Mouse (Mus musculus): ENCODE results near the gene Litaf. TPM values are rescaled to one million over a fixed set of nuclear protein-coding genes. Genes with fewer than 3 reads are reported as not detected.

Gene Litaf
- polyA plus RNA-seq, 1 experiment from 2014 or later: 63.6 TPM

DNA sequence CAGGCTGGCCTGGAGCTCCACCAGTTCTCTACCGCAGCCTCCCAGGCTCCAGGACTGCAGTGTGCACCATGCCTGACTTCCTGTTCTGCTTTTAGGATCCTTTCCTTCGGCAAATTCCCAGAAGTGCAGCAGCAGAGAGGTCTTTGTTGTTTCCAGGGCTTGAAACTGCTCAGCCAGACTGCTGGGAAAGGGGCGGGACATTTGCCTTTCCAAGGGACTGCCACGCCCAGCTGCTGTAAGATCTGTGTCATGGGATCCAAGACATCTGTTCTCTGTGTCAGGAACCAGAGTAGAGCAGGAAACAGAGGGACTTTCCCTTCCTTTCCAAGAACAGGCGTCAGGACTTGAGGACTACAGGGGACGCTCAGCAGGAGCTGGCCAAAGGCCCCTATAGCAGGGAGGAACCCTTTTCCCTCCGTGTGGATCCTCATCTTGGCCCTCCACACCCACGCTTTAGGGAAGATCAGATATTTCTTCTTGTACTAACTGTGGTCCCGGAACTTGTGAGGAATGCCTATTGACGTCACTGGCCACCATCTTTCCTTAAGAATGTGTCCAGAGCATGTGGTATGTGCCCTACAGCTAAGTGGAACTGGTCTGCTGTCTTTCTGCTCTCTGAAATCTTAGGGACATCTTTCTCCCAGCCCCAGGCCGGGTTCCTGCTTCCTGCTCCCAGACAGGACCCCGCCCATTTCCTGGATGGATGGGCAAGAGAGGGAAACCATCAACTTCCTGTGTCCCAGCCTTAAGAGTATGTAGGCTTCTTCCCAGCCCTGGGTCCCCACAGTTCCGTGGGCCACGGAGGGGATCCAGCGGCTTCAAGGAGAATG lies 57.6 kb downstream of the Litaf start:
- no peak overlapping the region for H3K4me3 ChIP-seq
- H3K4me2 ChIP-seq: peak overlapping the region; percentile 43
- no peaks in the 10 kb centered on the region for H3K27me3 ChIP-seq (replicated peaks)
- H3K4me1 ChIP-seq (replicated peaks): peaks cover 54% of the 10 kb centered on the region
- H3K36me3 ChIP-seq: no peaks in the 10 kb centered on the region
- peak overlapping the region; percentile 95 for H3K27ac ChIP-seq (ENCODE audit: poor library complexity, severe bottlenecking)
- 23% methylated on average over 15 of the region's 15 CpGs for WGBS
- H3K9ac ChIP-seq: peak overlapping the region; percentile 41; the same call in 1 of the 2 replicates
- peaks cover 5% of the 10 kb centered on the region; the same call in 1 of the 2 replicates for H3K9me3 ChIP-seq (replicated peaks)
- ATAC-seq (ENCODE audit: insufficient number of reproducible peaks, low FRiP score): peak; percentile 88

DNA sequence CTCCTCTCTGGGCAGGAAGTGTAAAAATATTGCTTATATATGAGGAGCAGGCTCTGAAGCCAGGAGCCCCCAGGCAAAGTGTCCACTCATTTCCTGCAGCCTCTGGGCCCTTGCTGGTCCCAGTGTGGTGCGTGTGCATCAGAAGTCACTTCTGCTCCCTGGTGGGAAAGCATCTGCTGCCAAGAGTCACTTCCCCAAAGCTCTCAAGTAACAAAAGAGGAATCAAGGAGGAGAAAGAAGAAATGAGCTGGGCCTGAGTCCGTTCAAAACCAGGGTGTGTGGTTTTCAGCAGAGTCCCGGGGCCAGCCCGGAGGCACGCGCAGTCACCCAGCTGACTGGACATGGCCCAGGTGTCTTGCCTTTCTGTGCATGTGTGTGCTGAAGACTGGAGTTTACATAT lies 59.9 kb downstream of the Litaf start:
- ATAC-seq (ENCODE audit: insufficient number of reproducible peaks, low FRiP score): no peak
- 73% methylated on average over 6 of the region's 6 CpGs for WGBS
- Histone ChIP-seq H3K9ac (no peak overlapping the region), H3K27me3 (replicated peaks) (no peaks in the 10 kb centered on the region), H3K4me2 (no peak overlapping the region), H3K4me1 (replicated peaks) (peaks cover 39% of the 10 kb centered on the region), H3K4me3 (no peak overlapping the region), H3K9me3 (replicated peaks) (peaks cover 5% of the 10 kb centered on the region; the same call in 1 of the 2 replicates), H3K27ac (ENCODE audit: poor library complexity, severe bottlenecking) (peak overlapping the region; percentile 45; the same call in 1 of the 2 replicates), H3K36me3 (no peaks in the 10 kb centered on the region)

DNA sequence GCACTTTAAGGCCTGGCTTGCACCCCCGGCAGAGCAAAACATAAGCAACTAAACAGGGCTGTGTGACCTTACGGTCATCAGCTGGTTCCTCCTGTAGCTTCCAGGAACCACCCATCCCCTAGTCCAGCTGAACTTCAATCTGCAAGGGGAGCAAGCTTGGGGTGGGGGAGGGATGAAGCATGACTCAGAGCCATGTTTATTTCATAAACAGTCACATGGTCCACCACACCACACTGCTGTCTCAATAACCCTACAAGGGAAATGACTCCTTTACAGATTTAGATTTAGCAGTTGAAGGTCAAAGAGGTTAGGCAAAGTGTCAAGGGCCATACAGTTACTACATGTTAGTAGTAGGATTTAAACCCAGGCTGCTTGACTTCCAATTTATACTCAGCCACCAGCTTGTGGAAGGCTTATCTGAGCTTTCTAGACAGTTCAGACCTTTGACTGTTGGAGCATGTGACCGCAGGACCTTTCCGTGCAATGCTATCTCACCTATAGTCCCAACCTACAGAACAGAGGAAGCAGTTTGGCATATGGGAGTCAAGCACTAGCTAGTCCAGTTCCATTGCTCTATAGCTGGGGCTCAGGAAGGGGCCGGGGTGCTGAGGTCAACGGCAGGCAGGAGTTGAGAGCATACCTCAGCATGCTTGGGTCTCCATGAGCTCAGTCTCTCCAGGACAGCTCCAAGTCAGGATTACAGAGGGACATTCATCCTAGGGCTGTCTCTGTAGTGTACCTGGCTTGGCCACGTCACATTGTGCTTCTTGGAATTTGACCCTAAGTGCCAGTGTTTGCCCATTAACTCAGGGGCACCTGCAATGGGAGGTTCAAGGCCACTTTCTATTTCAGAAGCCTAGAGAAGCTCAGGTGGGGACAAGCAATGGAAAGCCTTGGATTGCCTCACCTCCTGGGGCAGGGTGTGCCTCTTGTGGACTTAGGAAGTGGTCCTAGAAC lies 64.0 kb downstream of the Litaf start:
- ATAC-seq (ENCODE audit: insufficient number of reproducible peaks, low FRiP score): no peak

DNA sequence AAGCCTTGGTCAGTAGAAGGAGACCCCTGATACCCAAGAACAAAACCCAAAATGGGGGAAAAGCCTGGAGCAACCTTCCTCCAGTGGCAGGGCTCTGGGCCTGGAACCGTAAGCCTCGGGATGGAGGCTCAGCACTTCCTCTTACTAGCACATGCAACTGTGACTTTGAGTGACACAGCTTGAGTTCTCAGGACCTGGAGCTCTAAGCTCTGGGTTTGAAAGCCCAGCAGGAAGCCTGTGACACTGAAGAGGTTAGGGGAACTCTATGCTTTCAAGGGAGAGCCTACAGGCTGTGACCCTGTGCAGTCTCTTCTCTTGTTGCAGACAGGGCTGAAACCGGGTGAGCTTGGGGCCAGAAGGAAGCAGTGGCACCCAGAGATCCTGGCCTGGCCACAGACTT lies 66.1 kb downstream of the Litaf start:
- Histone ChIP-seq H3K4me3 (no peak overlapping the region), H3K27ac (ENCODE audit: poor library complexity, severe bottlenecking) (no peak overlapping the region), H3K36me3 (no peaks in the 10 kb centered on the region), H3K9me3 (replicated peaks) (peaks cover 8% of the 10 kb centered on the region; the same call in 1 of the 2 replicates), H3K9ac (no peak overlapping the region), H3K4me1 (replicated peaks) (peaks cover 7% of the 10 kb centered on the region; the same call in 1 of the 2 replicates), H3K4me2 (no peak overlapping the region), H3K27me3 (replicated peaks) (no peaks in the 10 kb centered on the region)
- no peak for ATAC-seq (ENCODE audit: insufficient number of reproducible peaks, low FRiP score)
- 44% methylated on average over 3 of the region's 3 CpGs for WGBS

More for the DNA sequence above, 64.0 kb downstream of the Litaf start:
- Histone ChIP-seq H3K36me3 (no peaks in the 10 kb centered on the region), H3K4me2 (no peak overlapping the region), H3K27ac (ENCODE audit: poor library complexity, severe bottlenecking) (no peak overlapping the region), H3K4me1 (replicated peaks) (peaks cover 16% of the 10 kb centered on the region; the same call in 1 of the 2 replicates), H3K27me3 (replicated peaks) (no peaks in the 10 kb centered on the region), H3K4me3 (no peak overlapping the region), H3K9me3 (replicated peaks) (peaks cover 8% of the 10 kb centered on the region; the same call in 1 of the 2 replicates), H3K9ac (no peak overlapping the region)
- 81% methylated on average over 7 of the region's 7 CpGs for WGBS

DNA sequence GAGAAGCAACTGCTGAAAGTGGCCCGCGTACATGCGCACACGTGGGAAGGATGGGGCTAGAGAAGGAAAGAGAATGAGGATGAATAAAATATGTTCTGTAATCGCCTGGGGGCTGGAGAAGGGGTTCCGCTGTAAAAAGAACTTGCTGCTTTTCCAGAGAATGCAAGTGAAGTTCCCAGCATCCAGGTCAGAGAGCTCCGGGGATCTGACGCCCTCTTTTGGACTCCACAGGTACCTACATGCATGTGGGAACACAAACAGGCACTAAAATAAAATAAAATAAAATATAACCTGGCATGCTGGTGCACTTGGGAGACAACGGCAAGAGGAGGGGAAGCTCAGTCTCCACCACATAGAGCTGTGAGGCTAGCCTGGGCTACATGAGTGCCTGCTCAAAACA lies 67.7 kb downstream of the Litaf start:
- 80% methylated on average over 9 of the region's 9 CpGs for WGBS
- H3K36me3 ChIP-seq: no peaks in the 10 kb centered on the region

DNA sequence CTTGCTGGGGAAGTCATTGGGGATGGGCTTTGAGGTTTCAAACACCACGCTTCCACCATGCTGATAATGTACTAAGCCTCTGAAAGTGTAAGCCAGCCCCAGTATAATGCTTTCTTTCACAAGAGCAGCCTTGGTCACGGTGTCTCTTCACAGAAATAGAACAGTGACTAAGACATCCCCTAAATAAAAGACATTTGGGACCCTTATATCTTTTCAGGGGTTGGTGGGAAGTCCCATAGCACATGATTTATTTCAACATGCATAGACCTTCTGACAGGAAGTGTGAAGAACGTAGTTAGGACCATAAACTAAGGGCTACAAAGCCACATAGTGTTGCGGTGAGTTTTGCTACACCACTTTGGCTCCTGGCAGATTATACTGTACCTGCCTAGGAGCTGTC lies 69.4 kb downstream of the Litaf start:
- Histone ChIP-seq H3K36me3 (no peaks in the 10 kb centered on the region), H3K4me1 (replicated peaks) (peaks cover 10% of the 10 kb centered on the region; the same call in 1 of the 2 replicates), H3K4me2 (no peak overlapping the region), H3K27ac (ENCODE audit: poor library complexity, severe bottlenecking) (no peak overlapping the region), H3K9ac (no peak overlapping the region), H3K27me3 (replicated peaks) (no peaks in the 10 kb centered on the region), H3K9me3 (replicated peaks) (0 out of 2 replicates have a peak, but pooled peaks cover 3% of the 10 kb centered on the region), H3K4me3 (no peak overlapping the region)
- WGBS: 71% methylated on average over 4 of the region's 4 CpGs
- no peak for ATAC-seq (ENCODE audit: insufficient number of reproducible peaks, low FRiP score)

More for the DNA sequence above, 67.7 kb downstream of the Litaf start:
- Histone ChIP-seq H3K4me2 (no peak overlapping the region), H3K9me3 (replicated peaks) (0 out of 2 replicates have a peak, but pooled peaks cover 3% of the 10 kb centered on the region), H3K4me3 (no peak overlapping the region), H3K27ac (ENCODE audit: poor library complexity, severe bottlenecking) (no peak overlapping the region), H3K9ac (no peak overlapping the region), H3K4me1 (replicated peaks) (peaks cover 7% of the 10 kb centered on the region; the same call in 1 of the 2 replicates), H3K27me3 (replicated peaks) (no peaks in the 10 kb centered on the region)
- ATAC-seq (ENCODE audit: insufficient number of reproducible peaks, low FRiP score): no peak

DNA sequence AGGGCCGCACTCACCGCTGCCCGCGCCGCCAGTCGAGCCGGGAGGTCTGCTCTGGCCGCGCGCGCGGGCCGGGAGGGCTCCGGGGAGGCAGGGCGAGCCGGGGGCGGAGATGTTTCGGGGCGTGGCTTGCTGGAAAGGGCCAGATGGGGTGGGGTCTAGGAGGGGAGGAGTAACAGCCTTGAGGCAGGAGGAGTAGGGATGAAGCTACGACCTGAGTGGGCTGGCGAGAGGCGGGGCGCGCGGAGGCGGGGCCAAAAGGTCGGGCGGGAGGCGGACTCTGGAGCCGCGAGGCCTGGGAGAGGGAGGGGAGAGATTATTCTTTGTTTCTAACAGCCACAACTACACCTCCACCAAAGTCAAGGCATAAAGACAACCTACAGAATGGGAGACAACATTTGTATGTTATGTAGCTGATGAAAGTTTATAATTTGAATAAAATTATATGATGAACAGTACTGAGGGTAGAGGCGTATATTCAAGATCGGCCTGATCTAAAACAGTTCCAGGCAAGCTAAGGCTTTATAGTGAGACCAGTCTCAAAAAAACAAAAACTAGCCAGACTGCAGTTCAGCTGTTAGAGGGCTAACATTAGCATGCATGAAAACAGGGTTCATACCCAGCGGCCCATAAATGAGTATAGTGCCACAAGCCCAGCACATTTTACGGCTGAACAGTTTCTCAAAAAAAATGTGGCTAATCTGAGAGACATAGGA lies 72.8 kb downstream of the Litaf start:
- peak; percentile 95 for ATAC-seq (ENCODE audit: insufficient number of reproducible peaks, low FRiP score)
- Histone ChIP-seq H3K27me3 (replicated peaks) (no peaks in the 10 kb centered on the region), H3K4me2 (peak overlapping the region; percentile 88), H3K9ac (peak overlapping the region; percentile 96), H3K4me3 (peak overlapping the region; percentile 94), H3K4me1 (replicated peaks) (peaks cover 13% of the 10 kb centered on the region; the same call in 1 of the 2 replicates), H3K9me3 (replicated peaks) (no peaks in the 10 kb centered on the region; the same call in 1 of the 2 replicates), H3K36me3 (peaks cover 14% of the 10 kb centered on the region; the same call in 1 of the 2 replicates), H3K27ac (ENCODE audit: poor library complexity, severe bottlenecking) (peak overlapping the region; percentile 79)
- 9% methylated on average over 33 of the region's 35 CpGs for WGBS

DNA sequence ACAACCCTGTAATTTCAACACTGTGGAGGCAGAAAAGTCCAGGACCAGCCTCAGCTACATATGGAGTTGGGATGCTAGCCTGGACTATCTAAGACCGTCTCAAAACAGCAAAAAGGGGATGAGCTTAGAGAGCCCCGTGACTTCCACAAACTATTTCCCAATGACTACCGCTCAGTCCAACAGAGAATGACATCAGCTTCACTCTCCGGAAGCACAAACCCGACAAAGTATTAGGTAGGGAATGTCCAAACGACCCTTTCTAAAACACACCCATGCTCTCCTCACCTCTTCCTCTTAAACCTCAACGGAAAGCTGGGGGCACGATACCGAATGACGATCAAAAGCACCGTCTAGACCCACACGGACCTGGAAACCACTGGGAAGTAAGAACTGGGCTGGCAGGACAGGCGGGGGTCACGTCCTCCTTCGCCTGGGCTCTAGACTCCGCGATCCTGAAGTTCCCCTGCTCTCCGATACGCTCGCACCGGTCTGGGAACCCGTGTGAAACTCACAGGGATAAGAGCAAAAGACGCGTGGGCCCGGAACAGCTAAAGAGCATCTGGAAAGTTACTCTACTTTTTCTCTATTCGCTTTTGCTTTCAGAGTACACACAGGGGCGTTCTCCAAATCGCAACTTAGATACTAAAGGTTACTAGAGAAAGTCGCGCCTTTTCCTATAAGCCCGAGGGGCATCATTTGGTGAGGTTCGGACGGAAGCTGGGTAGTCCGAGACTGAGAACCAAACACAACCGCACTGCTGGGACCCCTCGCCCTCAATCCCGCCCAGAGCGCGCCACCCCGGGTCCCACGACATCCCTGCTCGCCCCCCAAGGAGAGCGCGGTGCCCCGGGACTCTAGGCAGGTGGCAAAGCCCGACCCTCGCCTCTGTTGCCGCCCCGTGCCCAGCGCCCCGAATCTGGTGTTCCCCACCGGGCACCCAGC lies 73.6 kb downstream of the Litaf start:
- H3K9ac ChIP-seq: peak overlapping the region; percentile 96
- H3K27ac ChIP-seq (ENCODE audit: poor library complexity, severe bottlenecking): peak overlapping the region; percentile 79
- peaks cover 17% of the 10 kb centered on the region; the same call in 1 of the 2 replicates for H3K4me1 ChIP-seq (replicated peaks)
- no peaks in the 10 kb centered on the region; the same call in 1 of the 2 replicates for H3K9me3 ChIP-seq (replicated peaks)
- 1% methylated on average over 52 of the region's 52 CpGs for WGBS
- H3K36me3 ChIP-seq: peaks cover 14% of the 10 kb centered on the region; the same call in 1 of the 2 replicates
- H3K4me2 ChIP-seq: peak overlapping the region; percentile 88
- H3K27me3 ChIP-seq (replicated peaks): no peaks in the 10 kb centered on the region
- H3K4me3 ChIP-seq: peak overlapping the region; percentile 94
- peak; percentile 67 for ATAC-seq (ENCODE audit: insufficient number of reproducible peaks, low FRiP score)

DNA sequence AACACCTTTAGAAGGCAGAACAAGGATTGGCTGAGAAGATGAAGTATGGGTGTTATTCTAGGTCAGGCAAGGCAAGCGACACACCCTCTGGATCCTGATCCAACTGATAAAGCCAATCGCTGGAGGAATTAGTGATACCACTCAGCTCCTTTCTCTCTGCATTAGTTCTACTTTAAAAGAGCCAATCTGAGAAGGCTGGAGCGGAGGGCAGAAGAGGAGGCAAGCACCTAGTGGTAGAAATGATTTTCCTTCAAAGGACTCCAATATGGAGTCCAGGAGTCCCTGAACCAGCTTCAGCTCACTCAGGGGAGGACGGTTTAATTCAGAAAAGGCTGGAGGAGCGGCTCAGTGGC lies 74.2 kb downstream of the Litaf start:
- Histone ChIP-seq H3K4me2 (peak overlapping the region; percentile 88), H3K4me3 (peak overlapping the region; percentile 94), H3K36me3 (peaks cover 14% of the 10 kb centered on the region; the same call in 1 of the 2 replicates), H3K9me3 (replicated peaks) (no peaks in the 10 kb centered on the region; the same call in 1 of the 2 replicates), H3K27ac (ENCODE audit: poor library complexity, severe bottlenecking) (peak overlapping the region; percentile 79; the same call in 1 of the 2 replicates), H3K27me3 (replicated peaks) (no peaks in the 10 kb centered on the region), H3K4me1 (replicated peaks) (peaks cover 21% of the 10 kb centered on the region; the same call in 1 of the 2 replicates), H3K9ac (peak overlapping the region; percentile 96)
- ATAC-seq (ENCODE audit: insufficient number of reproducible peaks, low FRiP score): no peak
- WGBS: 47% methylated on average over 5 of the region's 5 CpGs

Measured in heart, embryonic 12.5 days (tissue).